Mouse (Mus musculus) lung, postnatal 10 days (tissue): ENCODE results near the gene Ttc25.
A peak's percentile ranks its signal among the peaks of the same experiment; 100 is the strongest.
"Not testable (repeated sequence)": the region's sequence is repeated elsewhere in the genome, so short reads cannot be mapped to it uniquely, and the experiment has no call there.

Source experiments
- DNase-seq: peaks from one replicate; pipeline ENCODE4 v3.0.0; 2021

Gene Ttc25

GRCm38 (mm10) chr11:100574708-100575483 is 29.5 kb downstream of the Ttc25 start, which contains the start of gene Cnp:
TSS of gene Cnp (plus strand) at chr11:100574904.
- peak; percentile 81 for DNase-seq

- DNase-seq, result peak; percentile 22
Measured at GRCm38 (mm10) chr11:100575484-100575855, 30.1 kb downstream of the Ttc25 start.

GRCm38 (mm10) chr11:100576256-100576655 is 30.8 kb downstream of the Ttc25 start:
- no peak for DNase-seq

GRCm38 (mm10) chr11:100577852-100578599 is 32.6 kb downstream of the Ttc25 start:
- DNase-seq, result no peak

GRCm38 (mm10) chr11:100579116-100579799 is 33.9 kb downstream of the Ttc25 start:
- no peak for DNase-seq

GRCm38 (mm10) chr11:100580275-100580674 is 34.9 kb downstream of the Ttc25 start:
- no peak for DNase-seq

- DNase-seq, result no peak
Measured at GRCm38 (mm10) chr11:100581756-100582155, 36.3 kb downstream of the Ttc25 start.

- DNase-seq, result not testable (repeated sequence)
Measured at GRCm38 (mm10) chr11:100582413-100582812, 37.0 kb downstream of the Ttc25 start.

GRCm38 (mm10) chr11:100582836-100583235 is 37.4 kb downstream of the Ttc25 start:
- no peak for DNase-seq

GRCm38 (mm10) chr11:100584561-100584961 is 39.2 kb downstream of the Ttc25 start:
- no peak for DNase-seq

GRCm38 (mm10) chr11:100585148-100585547 is 39.7 kb downstream of the Ttc25 start:
- DNase-seq, result no peak

- no peak for DNase-seq
Measured at GRCm38 (mm10) chr11:100588462-100588861, 43.1 kb downstream of the Ttc25 start.

- no peak for DNase-seq
Measured at GRCm38 (mm10) chr11:100592346-100593046, 47.1 kb downstream of the Ttc25 start.

GRCm38 (mm10) chr11:100594608-100595007 is 49.2 kb downstream of the Ttc25 start:
- no peak for DNase-seq

- DNase-seq, result no peak
Measured at GRCm38 (mm10) chr11:100595533-100595932, 50.1 kb downstream of the Ttc25 start.

GRCm38 (mm10) chr11:100598074-100598473 is 52.7 kb downstream of the Ttc25 start:
- DNase-seq, result no peak

GRCm38 (mm10) chr11:100601372-100601771 is 56.0 kb downstream of the Ttc25 start:
- no peak for DNase-seq

GRCm38 (mm10) chr11:100603155-100603554 is 57.7 kb downstream of the Ttc25 start:
- DNase-seq, result no peak

- DNase-seq, result no peak
Measured at GRCm38 (mm10) chr11:100603813-100604212, 58.4 kb downstream of the Ttc25 start.

- no peak for DNase-seq
Measured at GRCm38 (mm10) chr11:100604321-100605005, 59.1 kb downstream of the Ttc25 start.

- no peak for DNase-seq
Measured at GRCm38 (mm10) chr11:100605451-100605850, 60.0 kb downstream of the Ttc25 start.

- DNase-seq, result no peak
Measured at GRCm38 (mm10) chr11:100607121-100607520, 61.7 kb downstream of the Ttc25 start.
